Mouse (Mus musculus) limb, embryonic 12.5 days (tissue): ENCODE measurements around the gene Alox12. TPM values are rescaled to one million over a fixed set of nuclear protein-coding genes. Genes with fewer than 3 reads are reported as not detected.

Experiments
- ATAC-seq: fragments of 200-750 bp; cut with Nextera tagmentation; 2 replicates; pipeline ENCODE4 v1.8.0; 2017; ENCODE audit warnings: low read depth, moderate TSS enrichment; ENCODE audit not compliant: insufficient number of reproducible peaks, insufficient read depth, low FRiP score, low TSS enrichment
- H3K27ac ChIP-seq: fragments of 300-500 bp; sonication (generic); 2 replicates; pipeline ENCODE4 v1.5.1; 2016; ENCODE audit warnings: mild to moderate bottlenecking, moderate library complexity
- H3K27me3 ChIP-seq: fragments of 300-500 bp; sonication (generic); 2 replicates; pipeline ENCODE4 v1.6.1; 2016; ENCODE audit warnings: mild to moderate bottlenecking, moderate library complexity
- H3K36me3 ChIP-seq: fragments of 300-500 bp; sonication (generic); 2 replicates; pipeline ENCODE4 v1.6.1; 2016; ENCODE audit warnings: mild to moderate bottlenecking, moderate library complexity
- H3K4me1 ChIP-seq: fragments of 300-500 bp; sonication (generic); replicated peaks from 2 replicates; pipeline ENCODE4 v1.6.1; 2016
- H3K4me2 ChIP-seq: fragments of 300-500 bp; sonication (generic); 2 replicates; pipeline ENCODE4 v1.6.1; 2016; ENCODE audit warnings: mild to moderate bottlenecking, moderate library complexity
- H3K4me3 ChIP-seq: fragments of 300-500 bp; sonication (generic); replicated peaks from 2 replicates; pipeline ENCODE4 v1.5.1; 2016; ENCODE audit warnings: mild to moderate bottlenecking
- H3K9ac ChIP-seq: fragments of 300-500 bp; sonication (generic); replicated peaks from 2 replicates; pipeline ENCODE4 v1.6.1; 2016; ENCODE audit warnings: mild to moderate bottlenecking, moderate library complexity
- H3K9me3 ChIP-seq: fragments of 300-500 bp; sonication (generic); 2 replicates; pipeline ENCODE4 v1.6.1; 2016; ENCODE audit warnings: mild to moderate bottlenecking, moderate library complexity
- WGBS: fragments of 180-500 bp; shearing (Covaris S2); methylation state at CpG from one replicate; pipeline ENCODE4 v1.1.7; 2016; 5-methylcytosine and 5-hydroxymethylcytosine counted together
- polyA plus RNA-seq: library from polyadenylated mRNA; unstranded; fragments of >200 nt; fragmentation: Nextera tagmentation; extraction: Ambion mirVana; gene quantifications from 2 replicates; pipeline ENCODE4 v1.2.1, GENCODE M21; 2016

Alox12 gene
- polyA plus RNA-seq, 1 experiment from 2014 or later: 2.8 TPM

- Histone ChIP-seq H3K9me3 (no peaks in the 10 kb centered on the region), H3K36me3 (no peaks in the 10 kb centered on the region), H3K4me3 (no peak overlapping the region), H3K27ac (no peak overlapping the region), H3K4me2 (no peak overlapping the region), H3K27me3 (no peaks in the 10 kb centered on the region), H3K9ac (no peak overlapping the region), H3K4me1 (no peaks in the 10 kb centered on the region)
- ATAC-seq: no peak
- 81% methylated on average over 3 of the region's 3 CpGs for WGBS
Measured at GRCm38 (mm10) chr11:70278961-70279360, 23.8 kb upstream of the Alox12 start.

GRCm38 (mm10) chr11:70271641-70272040, 16.5 kb upstream of the Alox12 start:
- Histone ChIP-seq H3K4me3 (no peak overlapping the region), H3K9ac (no peak overlapping the region), H3K36me3 (no peaks in the 10 kb centered on the region), H3K27ac (no peak overlapping the region), H3K27me3 (no peaks in the 10 kb centered on the region), H3K4me1 (no peaks in the 10 kb centered on the region), H3K4me2 (no peak overlapping the region), H3K9me3 (no peaks in the 10 kb centered on the region)
- ATAC-seq: no peak
- WGBS: 75% methylated on average over 7 of the region's 7 CpGs

DNA sequence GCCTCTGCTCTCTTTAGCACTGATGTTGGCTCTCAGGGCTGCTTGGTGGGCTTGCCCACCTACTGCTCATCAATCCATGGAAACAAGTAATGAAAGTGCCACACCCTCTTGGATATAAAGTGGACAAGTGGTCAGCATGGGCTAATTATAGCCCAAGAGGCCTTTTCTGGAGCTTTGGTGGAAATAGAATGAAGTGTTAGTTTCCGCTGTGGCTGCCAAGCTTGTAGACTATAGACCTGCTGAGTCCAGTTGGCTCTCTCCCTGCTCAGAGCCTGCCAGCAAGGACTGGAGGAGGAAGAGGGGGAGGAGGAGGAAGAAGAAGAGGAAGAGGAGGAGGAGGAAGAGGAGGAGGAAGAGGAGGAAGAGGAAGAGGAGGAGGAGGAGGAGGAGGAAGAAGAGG, 11.3 kb upstream of the Alox12 start:
- WGBS: 85% methylated on average over 1 of the region's 1 CpGs
- H3K4me2 ChIP-seq: no peak overlapping the region
- H3K27me3 ChIP-seq: no peaks in the 10 kb centered on the region; the same call in 1 of the 2 replicates
- no peak overlapping the region for H3K4me3 ChIP-seq
- H3K9me3 ChIP-seq: no peaks in the 10 kb centered on the region
- no peak overlapping the region for H3K27ac ChIP-seq
- H3K36me3 ChIP-seq: no peaks in the 10 kb centered on the region
- no peak for ATAC-seq
- no peak overlapping the region for H3K9ac ChIP-seq
- H3K4me1 ChIP-seq: no peaks in the 10 kb centered on the region

- H3K9ac ChIP-seq: no peak overlapping the region
- H3K4me3 ChIP-seq: no peak overlapping the region
- H3K4me1 ChIP-seq: no peaks in the 10 kb centered on the region
- no peaks in the 10 kb centered on the region for H3K36me3 ChIP-seq
- H3K9me3 ChIP-seq: no peaks in the 10 kb centered on the region
- ATAC-seq: no peak
- WGBS: 78% methylated on average over 4 of the region's 4 CpGs
- H3K27me3 ChIP-seq: no peaks in the 10 kb centered on the region; the same call in 1 of the 2 replicates
- H3K27ac ChIP-seq: no peak overlapping the region
- H3K4me2 ChIP-seq: no peak overlapping the region
Measured at GRCm38 (mm10) chr11:70265819-70266218, 10.7 kb upstream of the Alox12 start.

DNA sequence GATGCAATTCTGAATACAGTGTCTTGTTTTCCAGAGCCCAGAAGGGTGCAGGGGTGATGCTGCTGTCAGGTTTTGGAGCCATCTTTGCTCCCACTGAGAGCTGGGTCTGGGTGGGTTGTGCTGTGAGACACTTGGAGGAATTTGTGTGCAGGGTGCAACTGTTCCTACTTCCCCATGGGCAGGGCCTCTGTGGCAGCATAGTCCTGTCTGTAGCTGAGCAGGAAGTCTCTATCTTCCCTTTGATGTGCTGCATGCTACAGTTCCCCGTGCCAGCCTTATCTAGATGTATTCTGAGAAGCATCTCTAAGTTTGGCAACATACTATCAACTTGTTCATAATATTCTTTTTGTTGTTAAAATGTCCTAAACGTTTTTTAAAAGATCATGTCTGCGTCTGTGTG, 10.1 kb upstream of the Alox12 start:
- H3K4me1 ChIP-seq: no peaks in the 10 kb centered on the region
- H3K36me3 ChIP-seq: no peaks in the 10 kb centered on the region
- no peak overlapping the region for H3K27ac ChIP-seq
- H3K9me3 ChIP-seq: no peaks in the 10 kb centered on the region
- no peak overlapping the region for H3K4me3 ChIP-seq
- no peak overlapping the region for H3K4me2 ChIP-seq
- no peak overlapping the region for H3K9ac ChIP-seq
- no peaks in the 10 kb centered on the region; the same call in 1 of the 2 replicates for H3K27me3 ChIP-seq
- WGBS: 55% methylated on average over 3 of the region's 3 CpGs
- no peak for ATAC-seq

- no peak for ATAC-seq
- no peaks in the 10 kb centered on the region for H3K9me3 ChIP-seq
- no peak overlapping the region for H3K4me2 ChIP-seq
- H3K27ac ChIP-seq: no peak overlapping the region
- H3K4me1 ChIP-seq: peaks cover 12% of the 10 kb centered on the region; the same call in 1 of the 2 replicates
- no peak overlapping the region for H3K9ac ChIP-seq
- H3K27me3 ChIP-seq: peaks cover 32% of the 10 kb centered on the region
- no peaks in the 10 kb centered on the region for H3K36me3 ChIP-seq
- 93% methylated on average over 4 of the region's 4 CpGs for WGBS
- H3K4me3 ChIP-seq: no peak overlapping the region
Measured at GRCm38 (mm10) chr11:70259035-70259434, 3.9 kb upstream of the Alox12 start.

GRCm38 (mm10) chr11:70254337-70254736, 816 bp downstream of the Alox12 start:
- H3K4me2 ChIP-seq: peak overlapping the region; percentile 60

GRCm38 (mm10) chr11:70251853-70252252, 3.3 kb downstream of the Alox12 start:
- H3K4me3 ChIP-seq: no peak overlapping the region
- H3K27ac ChIP-seq: no peak overlapping the region
- no peaks in the 10 kb centered on the region for H3K9me3 ChIP-seq
- peaks cover 12% of the 10 kb centered on the region for H3K4me1 ChIP-seq
- ATAC-seq: no peak
- H3K4me2 ChIP-seq: no peak overlapping the region
- no peak overlapping the region for H3K9ac ChIP-seq
- H3K36me3 ChIP-seq: no peaks in the 10 kb centered on the region
- H3K27me3 ChIP-seq: peaks cover 82% of the 10 kb centered on the region
- WGBS: 84% methylated on average over 8 of the region's 8 CpGs

More at GRCm38 (mm10) chr11:70254337-70254736, 816 bp downstream of the Alox12 start:
- no peak for ATAC-seq
- Histone ChIP-seq H3K4me3 (peak overlapping the region; percentile 35), H3K27me3 (peaks cover 79% of the 10 kb centered on the region), H3K9me3 (no peaks in the 10 kb centered on the region), H3K4me1 (peaks cover 12% of the 10 kb centered on the region), H3K27ac (no peak overlapping the region), H3K9ac (peak overlapping the region; percentile 40; the same call in 1 of the 2 replicates), H3K36me3 (no peaks in the 10 kb centered on the region)
- WGBS: 6% methylated on average over 18 of the region's 18 CpGs

- H3K27me3 ChIP-seq: peaks cover 74% of the 10 kb centered on the region
Measured at GRCm38 (mm10) chr11:70250150-70250549, 5.0 kb downstream of the Alox12 start.

DNA sequence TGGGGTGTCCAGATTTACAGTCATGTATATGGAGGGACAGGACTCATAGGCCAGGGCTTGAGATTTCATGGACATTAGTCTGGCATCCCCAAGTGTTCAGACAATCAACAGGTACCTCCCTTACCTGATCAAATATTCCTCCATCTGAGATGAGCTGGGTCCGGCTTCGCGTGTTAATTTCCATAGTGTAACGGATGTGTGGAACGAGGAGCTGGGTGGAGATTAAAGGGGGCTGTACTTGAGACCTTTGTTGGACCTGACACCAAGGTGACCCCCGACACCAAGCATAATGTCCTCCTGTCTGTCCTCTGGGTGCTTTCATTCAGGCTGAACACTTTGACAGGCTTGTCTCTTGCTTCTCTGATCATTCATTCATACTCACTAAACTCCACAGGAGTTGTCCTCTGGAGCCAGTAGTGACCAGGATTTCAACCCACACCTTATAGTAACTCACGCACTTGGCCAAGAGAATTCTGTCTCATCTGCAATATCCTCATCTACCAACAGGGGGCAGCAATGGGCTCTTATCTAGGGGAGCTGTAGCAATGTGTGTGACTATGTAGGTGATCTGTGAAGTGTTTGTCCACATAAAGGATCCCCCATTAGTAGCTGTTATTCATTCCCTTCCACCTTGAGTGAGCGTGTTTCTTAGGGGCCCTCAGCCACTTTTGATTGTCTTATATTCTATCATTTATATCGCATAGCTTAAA, 7.9 kb downstream of the Alox12 start:
- ATAC-seq: no peak
- no peaks in the 10 kb centered on the region for H3K36me3 ChIP-seq
- WGBS: 51% methylated on average over 9 of the region's 9 CpGs
- H3K27me3 ChIP-seq: peaks cover 52% of the 10 kb centered on the region
- no peak overlapping the region for H3K9ac ChIP-seq
- no peaks in the 10 kb centered on the region for H3K4me1 ChIP-seq
- H3K4me2 ChIP-seq: no peak overlapping the region
- H3K27ac ChIP-seq: no peak overlapping the region
- no peak overlapping the region for H3K4me3 ChIP-seq
- no peaks in the 10 kb centered on the region for H3K9me3 ChIP-seq

More at GRCm38 (mm10) chr11:70250150-70250549, 5.0 kb downstream of the Alox12 start:
- 74% methylated on average over 11 of the region's 11 CpGs for WGBS
- H3K9ac ChIP-seq: no peak overlapping the region
- H3K4me1 ChIP-seq: peaks cover 10% of the 10 kb centered on the region
- H3K36me3 ChIP-seq: no peaks in the 10 kb centered on the region
- no peaks in the 10 kb centered on the region for H3K9me3 ChIP-seq
- H3K4me2 ChIP-seq: no peak overlapping the region
- no peak overlapping the region for H3K27ac ChIP-seq
- ATAC-seq: no peak
- no peak overlapping the region for H3K4me3 ChIP-seq

- Histone ChIP-seq H3K4me2 (no peak overlapping the region), H3K9me3 (no peaks in the 10 kb centered on the region), H3K27ac (no peak overlapping the region), H3K27me3 (peaks cover 14% of the 10 kb centered on the region), H3K36me3 (no peaks in the 10 kb centered on the region), H3K9ac (no peak overlapping the region), H3K4me1 (peaks cover 14% of the 10 kb centered on the region), H3K4me3 (no peak overlapping the region)
- ATAC-seq: no peak
- 68% methylated on average over 11 of the region's 11 CpGs for WGBS
Measured at GRCm38 (mm10) chr11:70242591-70242990, 12.6 kb downstream of the Alox12 start.
